Mouse (Mus musculus) hindbrain, embryonic 15.5 days (tissue): ENCODE results near the gene Retreg3. TPM values are rescaled to one million over a fixed set of nuclear protein-coding genes. Genes with fewer than 3 reads are reported as not detected.

Experiments
- ATAC-seq: fragments of 200-750 bp; cut with Nextera tagmentation; 2 replicates; pipeline ENCODE4 v1.8.0; 2017; ENCODE audit warnings: low read depth, moderate number of reproducible peaks, moderate TSS enrichment; ENCODE audit not compliant: low FRiP score
- H3K27ac ChIP-seq: fragments of 300-500 bp; sonication (generic); replicated peaks from 2 replicates; pipeline ENCODE4 v1.5.1; 2015; ENCODE audit warnings: mild to moderate bottlenecking, inconsistent platforms
- H3K27me3 ChIP-seq: fragments of 300-500 bp; sonication (generic); 2 replicates; pipeline ENCODE4 v1.6.1; 2015; ENCODE audit warnings: control low read depth, inconsistent platforms
- H3K36me3 ChIP-seq: fragments of 300-500 bp; sonication (generic); 2 replicates; pipeline ENCODE4 v1.6.1; 2015; ENCODE audit warnings: control low read depth, inconsistent platforms
- H3K4me1 ChIP-seq: fragments of 300-500 bp; sonication (generic); replicated peaks from 2 replicates; pipeline ENCODE4 v1.6.1; 2015; ENCODE audit warnings: control low read depth, inconsistent platforms
- H3K4me2 ChIP-seq: fragments of 300-500 bp; sonication (generic); 2 replicates; pipeline ENCODE4 v1.6.1; 2015; ENCODE audit warnings: moderate library complexity, mild to moderate bottlenecking, inconsistent platforms
- H3K4me3 ChIP-seq: fragments of 300-500 bp; sonication (generic); 2 replicates; pipeline ENCODE4 v1.5.1; 2015; ENCODE audit warnings: mild to moderate bottlenecking, inconsistent platforms
- H3K9ac ChIP-seq: fragments of 300-500 bp; sonication (generic); 2 replicates; pipeline ENCODE4 v1.6.1; 2015; ENCODE audit warnings: inconsistent platforms
- H3K9me3 ChIP-seq: fragments of 300-500 bp; sonication (generic); 2 replicates; pipeline ENCODE4 v1.6.1; 2016; ENCODE audit warnings: control low read depth, inconsistent platforms
- WGBS: fragments of 180-500 bp; shearing (Covaris S2); methylation state at CpG from one replicate; pipeline ENCODE4 v1.1.7; 2015; 5-methylcytosine and 5-hydroxymethylcytosine counted together
- microRNA-seq: library from miRNA; unstranded; fragments of <30 nt; microRNA quantifications from one replicate; pipeline ENCODE4, GENCODE M21; 2016
- polyA plus RNA-seq: library from polyadenylated mRNA; unstranded; fragments of >200 nt; fragmentation: Nextera tagmentation; extraction: Ambion mirVana; gene quantifications from 2 replicates; pipeline ENCODE4 v1.2.1, GENCODE M21; 2015

Gene Retreg3
- polyA plus RNA-seq, 1 experiment from 2014 or later: 25.5 TPM

GRCm38 (mm10) chr11:101056885-101057284, 62.8 kb downstream of the Retreg3 start:
- no peak for ATAC-seq

GRCm38 (mm10) chr11:101055418-101055817, 64.3 kb downstream of the Retreg3 start:
- no peak overlapping the region for H3K27ac ChIP-seq
- H3K36me3 ChIP-seq: peaks cover 78% of the 10 kb centered on the region
- no peak overlapping the region for H3K4me2 ChIP-seq
- H3K9me3 ChIP-seq: no peaks in the 10 kb centered on the region
- H3K4me3 ChIP-seq: no peak overlapping the region
- WGBS: 86% methylated on average over 14 of the region's 14 CpGs
- H3K9ac ChIP-seq: no peak overlapping the region
- H3K27me3 ChIP-seq: no peaks in the 10 kb centered on the region
- no peaks in the 10 kb centered on the region for H3K4me1 ChIP-seq
- ATAC-seq: no peak

More at GRCm38 (mm10) chr11:101056885-101057284, 62.8 kb downstream of the Retreg3 start:
- Histone ChIP-seq H3K4me2 (no peak overlapping the region), H3K9ac (no peak overlapping the region), H3K27ac (no peak overlapping the region), H3K36me3 (peaks cover 72% of the 10 kb centered on the region), H3K27me3 (no peaks in the 10 kb centered on the region), H3K9me3 (no peaks in the 10 kb centered on the region), H3K4me1 (no peaks in the 10 kb centered on the region), H3K4me3 (no peak overlapping the region)
- 56% methylated on average over 8 of the region's 8 CpGs for WGBS

- H3K9me3 ChIP-seq: no peaks in the 10 kb centered on the region
- no peak overlapping the region for H3K27ac ChIP-seq
Observed at GRCm38 (mm10) chr11:101053974-101054373, 65.7 kb downstream of the Retreg3 start.

GRCm38 (mm10) chr11:101052751-101053473, 66.8 kb downstream of the Retreg3 start:
- Histone ChIP-seq H3K36me3 (peaks cover 89% of the 10 kb centered on the region), H3K4me2 (no peak overlapping the region), H3K27ac (no peak overlapping the region), H3K4me3 (no peak overlapping the region), H3K9ac (no peak overlapping the region), H3K9me3 (no peaks in the 10 kb centered on the region), H3K4me1 (no peaks in the 10 kb centered on the region), H3K27me3 (no peaks in the 10 kb centered on the region)
- ATAC-seq: no peak
- 93% methylated on average over 10 of the region's 10 CpGs for WGBS

More at GRCm38 (mm10) chr11:101053974-101054373, 65.7 kb downstream of the Retreg3 start:
- H3K27me3 ChIP-seq: no peaks in the 10 kb centered on the region
- H3K4me3 ChIP-seq: no peak overlapping the region
- H3K4me2 ChIP-seq: no peak overlapping the region
- no peak for ATAC-seq
- no peak overlapping the region for H3K9ac ChIP-seq
- H3K4me1 ChIP-seq: no peaks in the 10 kb centered on the region
- WGBS: 100% methylated on average over 1 of the region's 1 CpGs
- peaks cover 87% of the 10 kb centered on the region for H3K36me3 ChIP-seq

- H3K27me3 ChIP-seq: no peaks in the 10 kb centered on the region
- no peaks in the 10 kb centered on the region for H3K4me1 ChIP-seq
- H3K27ac ChIP-seq: no peak overlapping the region
- whole genome bisulfite sequencing: 84% methylated on average over 8 of the region's 8 CpGs
- peaks cover 97% of the 10 kb centered on the region for H3K36me3 ChIP-seq
- ATAC-seq: no peak
- no peak overlapping the region for H3K9ac ChIP-seq
- H3K4me3 ChIP-seq: no peak overlapping the region
- H3K4me2 ChIP-seq: no peak overlapping the region
- H3K9me3 ChIP-seq: no peaks in the 10 kb centered on the region
Observed at GRCm38 (mm10) chr11:101051617-101052016, 68.1 kb downstream of the Retreg3 start.

GRCm38 (mm10) chr11:101051051-101051493, 68.6 kb downstream of the Retreg3 start:
- WGBS: 78% methylated on average over 6 of the region's 6 CpGs
- no peaks in the 10 kb centered on the region for H3K9me3 ChIP-seq
- ATAC-seq: no peak
- no peak overlapping the region for H3K9ac ChIP-seq
- H3K27ac ChIP-seq: no peak overlapping the region
- no peak overlapping the region for H3K4me3 ChIP-seq
- H3K36me3 ChIP-seq: peaks cover 97% of the 10 kb centered on the region
- H3K27me3 ChIP-seq: no peaks in the 10 kb centered on the region
- H3K4me2 ChIP-seq: no peak overlapping the region
- no peaks in the 10 kb centered on the region for H3K4me1 ChIP-seq

GRCm38 (mm10) chr11:101050359-101050758, 69.3 kb downstream of the Retreg3 start:
- Histone ChIP-seq H3K9me3 (no peaks in the 10 kb centered on the region), H3K9ac (no peak overlapping the region), H3K27me3 (no peaks in the 10 kb centered on the region), H3K4me2 (no peak overlapping the region), H3K4me3 (no peak overlapping the region), H3K4me1 (no peaks in the 10 kb centered on the region), H3K27ac (no peak overlapping the region), H3K36me3 (peaks cover 97% of the 10 kb centered on the region)
- no peak for ATAC-seq
- 81% methylated on average over 9 of the region's 9 CpGs for WGBS

- WGBS: 87% methylated on average over 3 of the region's 3 CpGs
- no peaks in the 10 kb centered on the region for H3K9me3 ChIP-seq
- no peaks in the 10 kb centered on the region for H3K27me3 ChIP-seq
- no peak overlapping the region for H3K4me2 ChIP-seq
- peaks cover 98% of the 10 kb centered on the region for H3K36me3 ChIP-seq
- ATAC-seq: no peak
- H3K9ac ChIP-seq: no peak overlapping the region
- H3K27ac ChIP-seq: no peak overlapping the region
- no peaks in the 10 kb centered on the region for H3K4me1 ChIP-seq
- H3K4me3 ChIP-seq: no peak overlapping the region
Observed at GRCm38 (mm10) chr11:101047502-101047901, 72.2 kb downstream of the Retreg3 start.

- no peaks in the 10 kb centered on the region for H3K27me3 ChIP-seq
- no peak overlapping the region for H3K4me3 ChIP-seq
- no peak overlapping the region for H3K9ac ChIP-seq
- no peaks in the 10 kb centered on the region for H3K4me1 ChIP-seq
- no peak overlapping the region for H3K27ac ChIP-seq
- H3K9me3 ChIP-seq: no peaks in the 10 kb centered on the region
- WGBS: 68% methylated on average over 9 of the region's 9 CpGs
- no peak for ATAC-seq
- no peak overlapping the region for H3K4me2 ChIP-seq
- H3K36me3 ChIP-seq: peaks cover 96% of the 10 kb centered on the region
Observed at GRCm38 (mm10) chr11:101046440-101046839, 73.3 kb downstream of the Retreg3 start.

Small RNA genes within 50 kb of the gene (microRNA-seq; reads per million reads assigned to microRNA genes)
- not detected for gene Gm27626

Other genes with a start within 250 kb of the Retreg3 start
- gene Stat3, start 180.4 kb downstream of the Retreg3 start, polyA plus RNA-seq: 46.0 and 48.4 TPM in 2 replicates
- gene Cavin1, start 149.0 kb downstream of the Retreg3 start, polyA plus RNA-seq: 47.2 and 50.1 TPM in 2 replicates
- 147 and 157 TPM in 2 replicates for gene Atp6v0a1, start 110.4 kb downstream of the Retreg3 start, polyA plus RNA-seq
- gene Naglu, start 49.9 kb downstream of the Retreg3 start, polyA plus RNA-seq: 13.0 and 15.5 TPM in 2 replicates
- 0.47 and 0.48 TPM in 2 replicates for gene Hsd17b1, start 41.5 kb downstream of the Retreg3 start, polyA plus RNA-seq
- 40.6 and 42.4 TPM in 2 replicates for gene Coasy, start 37.3 kb downstream of the Retreg3 start, polyA plus RNA-seq
- gene Mlx, start 32.6 kb downstream of the Retreg3 start, polyA plus RNA-seq: 85.1 and 90.0 TPM in 2 replicates
- 21.3 and 22.5 TPM in 2 replicates for gene Psmc3ip, start 24.5 kb downstream of the Retreg3 start, polyA plus RNA-seq
- gene Tubg1, start within 50 bp of the Retreg3 start, polyA plus RNA-seq: 78.0 and 79.8 TPM in 2 replicates
- gene Tubg2, start 36.0 kb upstream of the Retreg3 start, polyA plus RNA-seq: 48.0 and 53.1 TPM in 2 replicates
- gene Cntnap1, start 50.6 kb upstream of the Retreg3 start, polyA plus RNA-seq: 7.5 and 8.0 TPM in 2 replicates
- 9.5 and 11.8 TPM in 2 replicates for gene Plekhh3, start 51.5 kb upstream of the Retreg3 start, polyA plus RNA-seq
- gene Ccr10, start 55.5 kb upstream of the Retreg3 start, polyA plus RNA-seq: 0.63 and 0.70 TPM in 2 replicates
- 26.5 and 27.4 TPM in 2 replicates for gene Ezh1, start 106.6 kb upstream of the Retreg3 start, polyA plus RNA-seq
- 96.5 and 98.8 TPM in 2 replicates for gene Ramp2, start 126.1 kb upstream of the Retreg3 start, polyA plus RNA-seq
- gene Vps25, start 133.8 kb upstream of the Retreg3 start, polyA plus RNA-seq: 118 and 124 TPM in 2 replicates
- 8.5 and 9.5 TPM in 2 replicates for gene Wnk4, start 140.7 kb upstream of the Retreg3 start, polyA plus RNA-seq
- gene Cntd1, start 159.1 kb upstream of the Retreg3 start, polyA plus RNA-seq: 1.0 and 1.2 TPM in 2 replicates
- 223 and 225 TPM in 2 replicates for gene Coa3, start 159.2 kb upstream of the Retreg3 start, polyA plus RNA-seq
- gene Becn1, start 182.4 kb upstream of the Retreg3 start, polyA plus RNA-seq: 173 and 175 TPM in 2 replicates
- gene Psme3, start 196.3 kb upstream of the Retreg3 start, polyA plus RNA-seq: 115 and 116 TPM in 2 replicates
- 1.5 and 2.1 TPM in 2 replicates for gene Aoc2, start 205.2 kb upstream of the Retreg3 start, polyA plus RNA-seq
- gene Aoc3, start 210.7 kb upstream of the Retreg3 start, polyA plus RNA-seq: 0.13 and 0.14 TPM in 2 replicates
- gene G6pc, start 247.7 kb upstream of the Retreg3 start, polyA plus RNA-seq: not detected in 2 replicates